ENCODE assay signal across 16 mouse cellular contexts in the genomic region with DNA sequence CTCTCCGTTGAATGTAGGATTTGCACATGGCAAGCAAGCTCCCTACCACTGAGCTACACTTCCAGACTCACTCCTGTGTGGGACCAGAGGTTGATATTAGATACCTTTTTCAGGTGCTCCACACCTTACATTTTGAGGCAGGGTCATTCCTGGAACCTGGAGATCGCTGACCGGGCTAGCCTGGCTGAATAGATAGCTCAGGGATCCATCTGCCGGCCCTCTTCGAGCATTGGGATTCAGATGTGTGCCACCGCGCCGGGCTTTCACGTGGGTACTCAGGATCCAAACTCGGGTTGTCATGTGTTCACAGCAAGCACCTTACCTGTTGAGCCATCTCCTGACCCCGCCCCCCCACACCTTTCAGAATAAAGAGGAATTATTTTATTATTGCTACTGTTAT. TPM values are rescaled to one million over a fixed set of nuclear protein-coding genes. Genes with fewer than 3 reads are reported as not detected.
"Had no signal": no experiment of that assay in that cellular context is flagged by ENCODE, and none has a peak within 500 bp of the region (broad histone marks: within the 10 kb centered on the region; RNA-seq: fewer than 3 reads in every experiment).

No protein-coding gene starts in this region.

- DNase-seq: cerebellum, adult 8-10 months; cerebellum, adult 9-10 months; cerebellum, adult 9-11 months; cerebellum, postnatal 10 days; cerebellum, postnatal 14 days; cerebellum, postnatal 25 days; cerebellum, postnatal 36 days; embryo, embryonic 11 days; forebrain, postnatal 0 days; gastrocnemius, adult 2 months; gastrocnemius, postnatal 10 days; gastrocnemius, postnatal 14 days; gastrocnemius, postnatal 25 days; gastrocnemius, postnatal 36 days; heart, adult 2 months had no signal

RNA-seq across cellular contexts. Expression of a gene that starts 31.3 kb away (rescaled TPM):
- total RNA-seq: granulocyte monocyte progenitor cell, adult 5-6 weeks had no signal
